In genomic region chr9:54500832-54501452, GRCm38 (mm10) we compare ENCODE assay signal across 8 mouse cellular contexts. TPM values are rescaled to one million over a fixed set of nuclear protein-coding genes. Genes with fewer than 3 reads are reported as not detected.
A peak's percentile ranks its signal among the peaks of the same experiment; 100 is the strongest.
DNase-seq lines count a peak whose midpoint lies in the region; ATAC-seq and TF ChIP-seq lines count a peak whose summit lies in the region.

No protein-coding gene starts in this region.

- H3K4me3 ChIP-seq in lung, adult 2 months (replicated peaks; ENCODE audit: extremely low read depth, low read depth, low read length), result peak overlapping the region; percentile 93
- H3K4me3 ChIP-seq in embryonic facial prominence, embryonic 13.5 days, result peak overlapping the region; percentile 76
- peak overlapping the region; percentile 97 for H3K4me3 ChIP-seq in layer of hippocampus, adult 2 months
- H3K4me3 ChIP-seq in megakaryocyte, embryonic 14.5 days (replicated peaks), result peak overlapping the region; percentile 98

- H3K4me2 ChIP-seq in embryonic facial prominence, embryonic 13.5 days, result peak overlapping the region; percentile 98

- ATAC-seq in embryonic facial prominence, embryonic 13.5 days (ENCODE audit: insufficient number of reproducible peaks, insufficient read depth, low FRiP score, low TSS enrichment, low read depth), result peak; percentile 50; the same call in 1 of the 2 replicates

- peaks cover 22% of the 10 kb centered on the region for H3K27me3 ChIP-seq in embryonic facial prominence, embryonic 13.5 days
- H3K27me3 ChIP-seq in megakaryocyte, embryonic 14.5 days (replicated peaks), result peaks cover 27% of the 10 kb centered on the region

- H3K9ac ChIP-seq in embryonic facial prominence, embryonic 13.5 days, result peak overlapping the region; percentile 82

- no peaks in the 10 kb centered on the region for H3K9me3 ChIP-seq in embryonic facial prominence, embryonic 13.5 days
- no peaks in the 10 kb centered on the region for H3K9me3 ChIP-seq in megakaryocyte, embryonic 14.5 days

- H3K36me3 ChIP-seq in embryonic facial prominence, embryonic 13.5 days, result no peaks in the 10 kb centered on the region
- H3K36me3 ChIP-seq in megakaryocyte, embryonic 14.5 days (replicated peaks; ENCODE audit: low read length), result no peaks in the 10 kb centered on the region

- intact Hi-C loops in heart, postnatal 25 days (cut with DNase I), result loop anchor here (5.0 kb wide), 1 partner anchor 86 kb away; the partner anchor contains the start of gene Idh3a

- 1% methylated on average over 43 of the region's 43 CpGs for WGBS in lung, adult 2 months
- under 1% methylated on average over 43 of the region's 43 CpGs for WGBS in embryonic facial prominence, embryonic 13.5 days

- H3K4me1 ChIP-seq in lung, adult 2 months (ENCODE audit: control insufficient read depth, insufficient read depth, low read length), result no peaks in the 10 kb centered on the region; the same call in 1 of the 2 replicates
- H3K4me1 ChIP-seq in embryonic facial prominence, embryonic 13.5 days, result no peaks in the 10 kb centered on the region
- H3K4me1 ChIP-seq in megakaryocyte, embryonic 14.5 days, result peaks cover 24% of the 10 kb centered on the region

- TF ChIP-seq POLR2A in lung, adult 2 months (IDR thresholded peaks at IDR 0.05; ENCODE audit: borderline replicate concordance, extremely low read depth, low read depth, low read length), result no peak

- no peak for DNase-seq in lung, adult 2 months
- DNase-seq in lung, postnatal 10 days, result no peak
- peak; percentile 60 for DNase-seq in adrenal gland, postnatal 10 days
- peak; percentile 8 for DNase-seq in heart, postnatal 25 days (ENCODE audit: low spot score)
- DNase-seq in layer of hippocampus, adult 2 months (ENCODE audit: low spot score in 2 of 2), result peak; percentile 29 to 31
- peak; percentile 2 for DNase-seq in thymus, postnatal 25 days

- H3K27ac ChIP-seq in embryonic facial prominence, embryonic 13.5 days, result no peak overlapping the region
- H3K27ac ChIP-seq in layer of hippocampus, adult 2 months, result peak overlapping the region; percentile 98

- no peak for TF ChIP-seq CTCF in lung, adult 2 months (IDR thresholded peaks at IDR 0.05; ENCODE audit: insufficient read depth, low read length)
- 0 out of 2 replicates have a peak, but pooled peaks have one; percentile 3 for TF ChIP-seq CTCF in layer of hippocampus, adult 2 months (conservative IDR thresholded peaks at IDR 0.05)

RNA-seq across cellular contexts. Expression of gene Dmxl2, which starts 0.5 kb away (rescaled TPM):
- 3.8 and 6.6 TPM in 2 replicates for polyA plus RNA-seq in lung, adult 2 months (2012; rRNA removed)
- 10 to 100 TPM; 11.7 to 15.2 TPM for total RNA-seq in adrenal gland, postnatal 10 days (2021)
- polyA plus RNA-seq in embryonic facial prominence, embryonic 13.5 days (2015; fragmentation: Nextera tagmentation; extraction: Ambion mirVana), result 6.5 and 9.3 TPM in 2 replicates
- total RNA-seq in heart, postnatal 25 days (2021), result 10 to 100 TPM; 18.5 to 20.0 TPM
- 100 to 1,000 TPM; 214 TPM for total RNA-seq in layer of hippocampus, adult 2 months (2021)
- 0.69 and 0.80 TPM in 2 replicates for polyA plus RNA-seq in megakaryocyte, embryonic 14.5 days (2012; ENCODE audit: insufficient read depth, low replicate concordance)

RNA-seq across cellular contexts. Expression of gene Sh2d7, which starts 37.8 kb away (rescaled TPM):
- polyA plus RNA-seq in lung, adult 2 months (2012; rRNA removed), result 0.14 and 0.15 TPM in 2 replicates
- total RNA-seq in adrenal gland, postnatal 10 days (2021), result not detected
- not detected in 2 replicates for polyA plus RNA-seq in embryonic facial prominence, embryonic 13.5 days (2015; fragmentation: Nextera tagmentation; extraction: Ambion mirVana)
- total RNA-seq in heart, postnatal 25 days (2021), result not detected
- total RNA-seq in layer of hippocampus, adult 2 months (2021), result not detected
- polyA plus RNA-seq in megakaryocyte, embryonic 14.5 days (2012; ENCODE audit: insufficient read depth, low replicate concordance), result not detected in 2 replicates

RNA-seq across cellular contexts. Expression of gene Cib2, which starts 59.1 kb away (rescaled TPM):
- 7.5 and 9.7 TPM in 2 replicates for polyA plus RNA-seq in lung, adult 2 months (2012; rRNA removed)
- 10 to 100 TPM; 69.3 to 83.3 TPM for total RNA-seq in adrenal gland, postnatal 10 days (2021)
- 36.0 and 36.4 TPM in 2 replicates for polyA plus RNA-seq in embryonic facial prominence, embryonic 13.5 days (2015; fragmentation: Nextera tagmentation; extraction: Ambion mirVana)
- total RNA-seq in heart, postnatal 25 days (2021), result 1 to 10 TPM; 1.4 to 1.8 TPM
- total RNA-seq in layer of hippocampus, adult 2 months (2021), result 10 to 100 TPM; 18.7 to 19.6 TPM
- polyA plus RNA-seq in megakaryocyte, embryonic 14.5 days (2012; ENCODE audit: insufficient read depth, low replicate concordance), result 6.0 TPM in 1 of 2 replicates, not detected in the other

Comparison
In these comparisons a context has a peak if more than half of its experiments do, and no peak if none do; other contexts are left out.
1. DNase-seq: peak in adrenal gland, postnatal 10 days (single experiment), heart, postnatal 25 days (single experiment), layer of hippocampus, adult 2 months (2 of 2) and thymus, postnatal 25 days (single experiment); none in lung, adult 2 months (single experiment) and lung, postnatal 10 days (single experiment).
2. RNA of gene Dmxl2, which starts 0.5 kb away (total RNA-seq): 214 TPM in layer of hippocampus, adult 2 months; 18.5 to 20.0 TPM in heart, postnatal 25 days and 11.7 to 15.2 TPM in adrenal gland, postnatal 10 days; every median in the first group is over 10 times any median in the second.
3. RNA of gene Cib2, which starts 59.1 kb away (total RNA-seq): 69.3 to 83.3 TPM in adrenal gland, postnatal 10 days and 18.7 to 19.6 TPM in layer of hippocampus, adult 2 months; 1.4 to 1.8 TPM in heart, postnatal 25 days; every median in the first group is over 4 times any median in the second.
4. Peak in every context shown above with its lines, with median percentiles within 50 percentile points of each other: H3K4me3 ChIP-seq.